Mouse (Mus musculus) effector memory CD4-positive, alpha-beta T cell, adult 5 months (primary cell): ENCODE results near the gene Fam69a. TPM values are rescaled to one million over a fixed set of nuclear protein-coding genes. Genes with fewer than 3 reads are reported as not detected.

Experiments
- polyA plus RNA-seq: library from polyadenylated mRNA; unstranded; fragments of 100-300 nt; shearing (Covaris generic); gene quantifications from one replicate; pipeline ENCODE4 v1.2.1, GENCODE M21; 2017

Gene Fam69a
- polyA plus RNA-seq = 74.0 TPM

GRCm38 (mm10) chr5:107986967-107987834 is at the start of gene Fam69a:
Gene Fam69a (minus strand): TSS chr5:107987085.

DNA sequence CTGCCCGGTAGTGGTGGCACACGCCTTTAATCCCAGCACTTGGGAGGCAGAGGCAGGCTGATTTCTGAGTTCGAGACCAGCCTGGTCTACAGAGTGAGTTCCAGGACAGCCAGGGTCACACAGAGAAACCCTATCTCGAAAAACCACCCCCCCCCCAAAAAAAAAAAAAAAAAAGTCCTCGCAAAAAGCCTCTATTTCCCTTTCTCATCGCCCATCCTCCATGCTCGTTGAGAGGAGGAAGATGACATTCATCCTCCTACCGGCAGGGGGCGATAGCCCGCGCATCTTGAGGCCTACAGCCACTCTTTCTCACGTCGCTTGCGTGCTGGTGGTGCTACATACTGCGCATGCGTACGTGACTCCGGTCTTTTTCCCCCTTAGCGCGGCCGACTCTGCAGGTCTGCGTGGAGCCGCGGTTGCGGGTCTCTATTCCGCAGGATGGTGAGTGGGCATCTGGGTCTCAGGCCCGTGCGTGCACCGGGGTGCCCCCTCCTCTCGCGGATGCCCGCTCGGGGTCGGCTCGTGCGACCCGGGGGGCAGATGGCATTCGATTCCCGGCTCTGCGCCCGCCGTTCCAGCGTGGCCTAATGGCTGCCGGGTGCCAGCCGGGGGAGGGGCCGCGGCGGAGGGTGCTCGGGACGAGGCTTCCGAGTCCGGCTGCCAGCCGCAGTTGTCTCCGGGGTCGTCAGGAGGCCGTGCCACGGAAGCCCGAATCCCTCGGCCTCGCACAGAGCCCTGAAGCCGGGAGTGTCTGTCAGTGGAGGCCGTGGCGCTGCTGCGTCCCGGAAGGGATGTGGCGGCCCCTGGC is 86.5 kb downstream of the Fam69a start, which contains the start of gene Rpl5:
Gene Rpl5, plus strand, starts transcription at position 297 of the 808 bp plus-strand sequence.

GRCm38 (mm10) chr5:107874561-107875260 is 112.2 kb downstream of the Fam69a start, which contains the start of gene Evi5:
Gene Evi5 (minus strand): TSS chr5:107875107.

Other genes starting within 250 kb of the Fam69a start
- not detected for gene Ube2d2b, start 157.0 kb downstream of the Fam69a start, polyA plus RNA-seq
- 3.9 TPM for gene Evi5, start 112.0 kb downstream of the Fam69a start, polyA plus RNA-seq
- 23.5 TPM for gene Rpl5, start 86.6 kb downstream of the Fam69a start, polyA plus RNA-seq
- 74.2 TPM for gene Mtf2, start 78.6 kb upstream of the Fam69a start, polyA plus RNA-seq
- 92.1 TPM for gene Tmed5, start 145.5 kb upstream of the Fam69a start, polyA plus RNA-seq
- gene Ccdc18, start 145.8 kb upstream of the Fam69a start, polyA plus RNA-seq = 0.72 TPM